Mouse (Mus musculus): Measurements from ENCODE around the gene Fgfr2. TPM values are rescaled to one million over a fixed set of nuclear protein-coding genes. Genes with fewer than 3 reads are reported as not detected.

The Fgfr2 gene
- total RNA-seq, 1 experiment, result 37.5 TPM

DNA sequence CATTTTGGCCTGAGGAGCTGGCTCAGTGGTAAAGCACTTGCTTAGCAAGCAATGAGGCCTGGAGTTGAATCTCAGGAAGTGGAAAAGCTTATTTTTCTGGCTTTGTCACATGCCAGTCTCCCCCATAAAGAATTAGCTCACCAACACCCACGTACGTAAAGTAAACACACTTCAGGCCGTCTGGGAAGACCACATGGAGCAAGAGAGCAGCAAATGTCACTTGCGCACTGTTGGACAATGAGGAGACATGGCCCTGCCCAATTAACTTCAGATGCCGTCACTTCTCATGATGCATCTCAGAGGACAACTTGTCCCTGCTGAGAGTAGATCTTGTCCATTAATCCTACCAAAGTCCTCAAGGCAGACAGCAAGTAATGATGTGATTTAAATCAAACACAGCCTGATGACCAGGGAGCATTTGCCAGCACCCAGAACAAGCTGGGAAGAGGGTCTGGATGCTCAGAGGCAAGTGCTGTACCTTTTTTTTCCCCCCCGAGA, 774.0 kb downstream of the Fgfr2 start:
- Histone ChIP-seq H3K27ac (ENCODE audit: insufficient read depth, low read depth, low read length, poor library complexity, severe bottlenecking) (no peak overlapping the region), H3K36me3 (ENCODE audit: control insufficient read depth, insufficient read depth, low read length, poor library complexity, severe bottlenecking) (no peaks in the 10 kb centered on the region), H3K4me1 (ENCODE audit: control insufficient read depth in 2 of 2, insufficient read depth in 2 of 2, low read length in 2 of 2, poor library complexity in 1 of 2) (no peaks in the 10 kb centered on the region), H3K4me3 (ENCODE audit: insufficient read depth in 1 of 2, low read depth in 1 of 2, low read length in 2 of 2, poor library complexity in 1 of 2, severe bottlenecking in 1 of 2) (no peak overlapping the region), H3K9ac (ENCODE audit: insufficient read depth, low read depth, low read length, poor library complexity, severe bottlenecking) (no peak overlapping the region), H3K9me3 (ENCODE audit: control insufficient read depth, insufficient read depth, low read depth, low read length) (no peaks in the 10 kb centered on the region)
- in situ Hi-C loops (cut with MboI; ENCODE audit: low sequenced_read_pairs in 2 of 2, unreplicated experiment in 2 of 2), result no loop called here
- TF ChIP-seq ZC3H11A (IDR thresholded peaks at IDR 0.05; ENCODE audit: borderline replicate concordance, low read depth, low read length) (no peak), CHD2 (IDR thresholded peaks at IDR 0.05; ENCODE audit: low read depth, low read length) (no peak), ZNF384 (IDR thresholded peaks at IDR 0.05; ENCODE audit: low read depth, low read length) (no peak), HCFC1 (IDR thresholded peaks at IDR 0.05; ENCODE audit: borderline replicate concordance, insufficient read depth, low read length) (no peak), MAFK (IDR thresholded peaks at IDR 0.05; ENCODE audit: insufficient read depth, low read depth, low read length) (no peak)
- no peak for DNase-seq (ENCODE audit: low read depth, low spot score)

DNA sequence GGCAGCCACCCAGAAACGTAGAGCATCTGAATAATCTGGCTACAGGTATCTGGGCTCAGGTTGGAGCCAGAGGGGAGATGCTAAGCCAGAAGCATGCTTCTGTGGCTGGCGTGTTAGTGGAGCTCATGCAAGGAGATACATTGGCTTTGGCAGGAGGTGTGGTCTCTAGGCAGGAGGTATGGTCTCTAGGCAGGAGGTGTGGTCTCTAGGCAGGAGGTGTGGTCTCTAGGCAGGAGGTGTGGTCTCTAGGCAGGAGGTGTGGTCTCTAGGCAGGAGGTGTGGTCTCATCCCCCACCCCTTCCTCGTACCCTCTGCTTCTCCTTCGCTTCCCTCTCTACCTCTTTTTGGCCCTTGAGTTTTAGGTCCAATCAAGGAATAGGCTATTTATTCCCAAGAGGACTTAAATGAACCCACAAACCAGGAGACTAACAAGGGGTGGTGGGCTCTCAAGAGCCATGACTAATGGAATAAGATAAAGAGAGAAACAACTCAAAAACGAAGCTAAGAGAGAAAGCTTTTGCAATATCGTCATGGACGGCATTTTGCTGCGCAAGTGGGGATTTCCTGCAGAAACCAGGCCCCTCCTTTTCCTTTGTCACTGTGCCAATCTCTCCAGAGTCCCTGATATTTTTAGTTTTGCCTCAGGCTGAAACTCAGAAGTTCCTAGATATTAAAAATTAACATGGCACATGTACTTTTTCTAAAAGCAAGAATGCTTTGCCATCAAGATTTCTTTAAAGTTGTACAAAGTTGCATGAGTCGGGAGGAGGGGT, 775.7 kb downstream of the Fgfr2 start:
- in situ Hi-C loops (cut with MboI; ENCODE audit: low sequenced_read_pairs in 2 of 2, unreplicated experiment in 2 of 2), result no loop called here
- Histone ChIP-seq H3K27ac (ENCODE audit: insufficient read depth, low read depth, low read length, poor library complexity, severe bottlenecking) (no peak overlapping the region), H3K9me3 (ENCODE audit: control insufficient read depth, insufficient read depth, low read depth, low read length) (no peaks in the 10 kb centered on the region), H3K9ac (ENCODE audit: insufficient read depth, low read depth, low read length, poor library complexity, severe bottlenecking) (no peak overlapping the region), H3K36me3 (ENCODE audit: control insufficient read depth, insufficient read depth, low read length, poor library complexity, severe bottlenecking) (no peaks in the 10 kb centered on the region), H3K4me3 (ENCODE audit: insufficient read depth in 1 of 2, low read depth in 1 of 2, low read length in 2 of 2, poor library complexity in 1 of 2, severe bottlenecking in 1 of 2) (no peak overlapping the region), H3K4me1 (ENCODE audit: control insufficient read depth in 2 of 2, insufficient read depth in 2 of 2, low read length in 2 of 2, poor library complexity in 1 of 2) (peaks cover 2 to 3% of the 10 kb centered on the region in 2 experiments; a peak in 1 of 4 replicates)
- peak; percentile 20 for DNase-seq (ENCODE audit: low read depth, low spot score)
- TF ChIP-seq CHD2 (IDR thresholded peaks at IDR 0.05; ENCODE audit: low read depth, low read length) (no peak), HCFC1 (IDR thresholded peaks at IDR 0.05; ENCODE audit: borderline replicate concordance, insufficient read depth, low read length) (no peak), ZNF384 (IDR thresholded peaks at IDR 0.05; ENCODE audit: low read depth, low read length) (no peak), ZC3H11A (IDR thresholded peaks at IDR 0.05; ENCODE audit: borderline replicate concordance, low read depth, low read length) (no peak), MAFK (IDR thresholded peaks at IDR 0.05; ENCODE audit: insufficient read depth, low read depth, low read length) (no peak)

DNA sequence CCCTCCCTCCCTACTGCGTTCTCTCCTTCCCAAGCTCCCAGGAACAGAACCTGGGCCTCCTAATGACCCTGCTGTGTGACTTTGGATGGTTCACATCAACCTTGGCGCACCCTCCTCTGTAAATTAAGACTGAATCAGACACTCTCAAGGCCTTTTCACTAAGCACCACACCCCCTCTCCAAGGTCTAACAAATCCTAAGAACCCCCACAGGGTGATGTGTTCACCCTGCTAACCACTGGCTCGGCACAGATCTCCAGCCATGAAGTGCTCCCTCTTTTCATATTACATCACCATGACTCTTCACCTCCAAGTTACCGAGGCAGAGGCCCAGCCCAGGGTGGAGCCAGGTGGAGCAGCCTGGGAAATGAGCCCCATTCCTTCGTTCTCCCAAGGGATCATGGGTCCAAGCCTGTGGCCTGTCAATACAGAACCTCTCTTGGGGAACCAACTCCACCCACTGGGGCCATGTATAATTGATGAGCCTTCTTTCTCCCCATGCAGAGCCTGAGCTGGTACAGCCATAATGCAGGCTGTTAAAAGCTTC, 777.6 kb downstream of the Fgfr2 start:
- H3K9me3 ChIP-seq (ENCODE audit: control insufficient read depth, insufficient read depth, low read depth, low read length), result no peaks in the 10 kb centered on the region
- no peak for TF ChIP-seq ZNF384 (IDR thresholded peaks at IDR 0.05; ENCODE audit: low read depth, low read length)
- TF ChIP-seq HCFC1 (IDR thresholded peaks at IDR 0.05; ENCODE audit: borderline replicate concordance, insufficient read depth, low read length), result no peak
- no peak for TF ChIP-seq ZC3H11A (IDR thresholded peaks at IDR 0.05; ENCODE audit: borderline replicate concordance, low read depth, low read length)
- TF ChIP-seq MAFK (IDR thresholded peaks at IDR 0.05; ENCODE audit: insufficient read depth, low read depth, low read length), result no peak
- no peak for TF ChIP-seq CHD2 (IDR thresholded peaks at IDR 0.05; ENCODE audit: low read depth, low read length)
- no peak overlapping the region for H3K27ac ChIP-seq (ENCODE audit: insufficient read depth, low read depth, low read length, poor library complexity, severe bottlenecking)
- H3K36me3 ChIP-seq (ENCODE audit: control insufficient read depth, insufficient read depth, low read length, poor library complexity, severe bottlenecking), result no peaks in the 10 kb centered on the region
- DNase-seq (ENCODE audit: low read depth, low spot score), result no peak
- no peak overlapping the region for H3K4me3 ChIP-seq (ENCODE audit: insufficient read depth in 1 of 2, low read depth in 1 of 2, low read length in 2 of 2, poor library complexity in 1 of 2, severe bottlenecking in 1 of 2)
- in situ Hi-C loops (cut with MboI; ENCODE audit: low sequenced_read_pairs in 2 of 2, unreplicated experiment in 2 of 2), result no loop called here
- H3K9ac ChIP-seq (ENCODE audit: insufficient read depth, low read depth, low read length, poor library complexity, severe bottlenecking), result no peak overlapping the region
- H3K4me1 ChIP-seq (ENCODE audit: control insufficient read depth in 2 of 2, insufficient read depth in 2 of 2, low read length in 2 of 2, poor library complexity in 1 of 2), result peaks cover 2 to 5% of the 10 kb centered on the region in 2 experiments; a peak in 1 of 4 replicates

DNA sequence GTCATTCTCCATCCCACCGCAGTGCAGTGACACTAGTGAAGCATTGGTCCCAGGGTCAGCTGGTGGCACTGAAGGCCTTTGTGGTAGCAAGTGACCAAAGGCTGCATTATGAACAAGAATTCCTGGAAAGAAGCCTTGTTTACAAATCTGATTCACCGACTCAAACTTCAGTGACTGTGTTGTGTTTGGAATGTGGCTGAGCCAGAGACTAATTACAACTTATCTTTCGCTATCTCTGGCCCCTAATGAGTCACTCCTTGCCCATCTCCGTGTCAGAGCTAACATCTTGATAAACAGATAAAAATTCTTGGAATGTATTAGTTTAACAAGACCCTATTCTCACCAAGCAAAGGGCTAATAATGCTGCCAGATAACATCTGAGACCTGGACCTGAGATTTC, 778.5 kb downstream of the Fgfr2 start:
- in situ Hi-C loops (cut with MboI; ENCODE audit: low sequenced_read_pairs in 2 of 2, unreplicated experiment in 2 of 2), result no loop called here
- Histone ChIP-seq H3K27ac (ENCODE audit: insufficient read depth, low read depth, low read length, poor library complexity, severe bottlenecking) (no peak overlapping the region), H3K36me3 (ENCODE audit: control insufficient read depth, insufficient read depth, low read length, poor library complexity, severe bottlenecking) (no peaks in the 10 kb centered on the region), H3K4me1 (ENCODE audit: control insufficient read depth in 2 of 2, insufficient read depth in 2 of 2, low read length in 2 of 2, poor library complexity in 1 of 2) (peaks cover 2 to 5% of the 10 kb centered on the region in 2 experiments; a peak in 1 of 4 replicates), H3K9ac (ENCODE audit: insufficient read depth, low read depth, low read length, poor library complexity, severe bottlenecking) (no peak overlapping the region), H3K9me3 (ENCODE audit: control insufficient read depth, insufficient read depth, low read depth, low read length) (no peaks in the 10 kb centered on the region), H3K4me3 (ENCODE audit: insufficient read depth in 1 of 2, low read depth in 1 of 2, low read length in 2 of 2, poor library complexity in 1 of 2, severe bottlenecking in 1 of 2) (no peak overlapping the region)
- no peak for DNase-seq (ENCODE audit: low read depth, low spot score)
- TF ChIP-seq ZNF384 (IDR thresholded peaks at IDR 0.05; ENCODE audit: low read depth, low read length), result no peak
- TF ChIP-seq HCFC1 (IDR thresholded peaks at IDR 0.05; ENCODE audit: borderline replicate concordance, insufficient read depth, low read length), result no peak
- no peak for TF ChIP-seq MAFK (IDR thresholded peaks at IDR 0.05; ENCODE audit: insufficient read depth, low read depth, low read length)
- TF ChIP-seq CHD2 (IDR thresholded peaks at IDR 0.05; ENCODE audit: low read depth, low read length), result no peak
- TF ChIP-seq ZC3H11A (IDR thresholded peaks at IDR 0.05; ENCODE audit: borderline replicate concordance, low read depth, low read length), result no peak
